Mouse (Mus musculus) forebrain, embryonic 11.5 days (tissue): ENCODE results near the gene Pcbp3. TPM values are rescaled to one million over a fixed set of nuclear protein-coding genes. Genes with fewer than 3 reads are reported as not detected.

ENCODE experiments used
- polyA plus RNA-seq: library from polyadenylated mRNA; unstranded; fragments of >200 nt; fragmentation: Nextera tagmentation; extraction: Ambion mirVana; gene quantifications from 2 replicates; pipeline ENCODE4 v1.2.1, GENCODE M21; 2014

The Pcbp3 gene
- polyA plus RNA-seq, 1 experiment from 2014 or later = 35.4 TPM

Other genes starting within 250 kb of the Pcbp3 start
- 8.6 and 11.3 TPM in 2 replicates for gene Col6a1, start 235.7 kb downstream of the Pcbp3 start, polyA plus RNA-seq
- 34.5 and 34.8 TPM in 2 replicates for gene Slc19a1, start 70.4 kb upstream of the Pcbp3 start, polyA plus RNA-seq
- 79.0 and 86.7 TPM in 2 replicates for gene Col18a1, start 204.7 kb upstream of the Pcbp3 start, polyA plus RNA-seq